Mouse (Mus musculus) kidney, postnatal 0 days (tissue): ENCODE measurements around the gene Pcyt1a. TPM values are rescaled to one million over a fixed set of nuclear protein-coding genes. Genes with fewer than 3 reads are reported as not detected.
A peak's percentile ranks its signal among the peaks of the same experiment; 100 is the strongest.

ENCODE experiments used
- ATAC-seq: fragments of 200-750 bp; cut with Nextera tagmentation; replicated peaks from 2 replicates; pipeline ENCODE4 v1.8.0; 2017; ENCODE audit warnings: low read depth, moderate number of reproducible peaks, moderate TSS enrichment, moderate library complexity; ENCODE audit not compliant: low FRiP score
- DNase-seq: peaks from one replicate; pipeline ENCODE4 v3.0.0-alpha.2; 2016; ENCODE audit warnings: low spot score
- H3K27ac ChIP-seq: fragments of 300-500 bp; sonication (generic); 2 replicates; pipeline ENCODE4 v1.5.1; 2014; ENCODE audit warnings: mild to moderate bottlenecking
- H3K27me3 ChIP-seq: fragments of 300-500 bp; sonication (generic); 2 replicates; pipeline ENCODE4 v1.6.1; 2014; ENCODE audit warnings: low read length, mixed read lengths; ENCODE audit not compliant: insufficient read depth
- H3K36me3 ChIP-seq: fragments of 300-500 bp; sonication (generic); 2 replicates; pipeline ENCODE4 v1.6.1; 2014; ENCODE audit warnings: low read length, mixed read lengths; ENCODE audit not compliant: insufficient read depth
- H3K4me1 ChIP-seq: fragments of 300-500 bp; sonication (generic); replicated peaks from 2 replicates; pipeline ENCODE4 v1.6.1; 2014; ENCODE audit warnings: antibody characterized with exemption, low read length, mixed read lengths; ENCODE audit not compliant: insufficient read depth
- H3K4me2 ChIP-seq: fragments of 300-500 bp; sonication (generic); 2 replicates; pipeline ENCODE4 v1.6.1; 2014; ENCODE audit warnings: mild to moderate bottlenecking, low read length, moderate library complexity, mixed read lengths
- H3K4me3 ChIP-seq: fragments of 300-500 bp; sonication (generic); replicated peaks from 2 replicates; pipeline ENCODE4 v1.5.1; 2014; ENCODE audit warnings: low read depth, low read length
- H3K9ac ChIP-seq: fragments of 300-500 bp; sonication (generic); 2 replicates; pipeline ENCODE4 v1.6.1; 2014; ENCODE audit warnings: low read depth, low read length
- H3K9me3 ChIP-seq: fragments of 300-500 bp; sonication (generic); replicated peaks from 2 replicates; pipeline ENCODE4 v1.6.1; 2016; ENCODE audit warnings: low read length, inconsistent platforms, mixed read lengths
- CTCF ChIP-seq: IDR thresholded peaks from 2 replicates; pipeline ENCODE4 v1.5.1; 2016; ENCODE audit warnings: antibody characterized with exemption, low read depth, mild to moderate bottlenecking, moderate library complexity
- WGBS: fragments of 180-500 bp; shearing (Covaris S2); extraction: QIAGEN DNeasy Blood & Tissue Kit; methylation state at CpG from one replicate; pipeline ENCODE4 v1.1.7; 2014; 5-methylcytosine and 5-hydroxymethylcytosine counted together
- polyA plus RNA-seq: library from polyadenylated mRNA; unstranded; fragments of >200 nt; fragmentation: Nextera tagmentation; extraction: Ambion mirVana; gene quantifications from 2 replicates; pipeline ENCODE4 v1.2.1, GENCODE M21; 2015

Gene Pcyt1a
- polyA plus RNA-seq, 1 experiment from 2014 or later = 30.6 TPM

- 93% methylated on average over 9 of the region's 9 CpGs for WGBS
- no peak overlapping the region for H3K4me2 ChIP-seq
- ATAC-seq = no peak
- H3K27ac ChIP-seq = no peak overlapping the region
- H3K9me3 ChIP-seq = no peaks in the 10 kb centered on the region
- no peaks in the 10 kb centered on the region for H3K27me3 ChIP-seq
- no peak for DNase-seq
- no peak overlapping the region for H3K9ac ChIP-seq
- no peak overlapping the region for H3K4me3 ChIP-seq
- H3K4me1 ChIP-seq = no peaks in the 10 kb centered on the region
- H3K36me3 ChIP-seq = no peaks in the 10 kb centered on the region
- no peak for TF ChIP-seq CTCF
Observed at GRCm38 (mm10) chr16:32405716-32406115, 25.0 kb upstream of the Pcyt1a start.

- 58% methylated on average over 6 of the region's 6 CpGs for WGBS
- no peaks in the 10 kb centered on the region for H3K4me1 ChIP-seq
- no peak overlapping the region for H3K4me3 ChIP-seq
- no peaks in the 10 kb centered on the region for H3K27me3 ChIP-seq
- H3K9ac ChIP-seq = no peak overlapping the region
- H3K27ac ChIP-seq = no peak overlapping the region
- H3K9me3 ChIP-seq = no peaks in the 10 kb centered on the region
- ATAC-seq (no peak), DNase-seq (no peak)
- no peak overlapping the region for H3K4me2 ChIP-seq
- TF ChIP-seq CTCF = no peak
- no peaks in the 10 kb centered on the region for H3K36me3 ChIP-seq
Observed at GRCm38 (mm10) chr16:32406671-32407070, 24.1 kb upstream of the Pcyt1a start.

DNA sequence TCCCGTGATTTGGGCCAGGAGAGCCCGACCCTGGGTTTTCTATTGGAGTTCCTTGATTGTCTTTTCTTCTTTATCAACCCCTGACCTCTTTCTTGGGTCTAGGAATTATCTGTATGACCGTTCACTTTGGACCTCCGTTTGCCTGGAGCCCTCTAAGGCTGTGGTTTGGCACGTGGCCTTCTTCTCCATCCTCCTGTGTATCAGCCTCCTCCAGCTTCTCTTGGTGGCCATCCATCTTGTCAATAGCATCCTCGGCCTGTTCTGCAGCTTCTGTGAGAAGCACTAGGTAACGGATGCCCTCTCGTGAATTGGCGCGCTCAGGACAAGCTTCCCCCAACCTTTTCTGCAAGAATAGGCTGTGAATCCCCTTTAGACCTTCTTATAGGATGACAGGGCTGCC lies 23.0 kb upstream of the Pcyt1a start:
- DNase-seq = no peak
- WGBS = 79% methylated on average over 10 of the region's 10 CpGs
- no peak overlapping the region for H3K4me3 ChIP-seq
- H3K4me2 ChIP-seq = no peak overlapping the region
- ATAC-seq = no peak
- no peaks in the 10 kb centered on the region for H3K9me3 ChIP-seq
- no peaks in the 10 kb centered on the region for H3K36me3 ChIP-seq
- no peak overlapping the region for H3K9ac ChIP-seq
- no peaks in the 10 kb centered on the region for H3K27me3 ChIP-seq
- TF ChIP-seq CTCF = no peak
- H3K27ac ChIP-seq = no peak overlapping the region
- H3K4me1 ChIP-seq = no peaks in the 10 kb centered on the region

DNA sequence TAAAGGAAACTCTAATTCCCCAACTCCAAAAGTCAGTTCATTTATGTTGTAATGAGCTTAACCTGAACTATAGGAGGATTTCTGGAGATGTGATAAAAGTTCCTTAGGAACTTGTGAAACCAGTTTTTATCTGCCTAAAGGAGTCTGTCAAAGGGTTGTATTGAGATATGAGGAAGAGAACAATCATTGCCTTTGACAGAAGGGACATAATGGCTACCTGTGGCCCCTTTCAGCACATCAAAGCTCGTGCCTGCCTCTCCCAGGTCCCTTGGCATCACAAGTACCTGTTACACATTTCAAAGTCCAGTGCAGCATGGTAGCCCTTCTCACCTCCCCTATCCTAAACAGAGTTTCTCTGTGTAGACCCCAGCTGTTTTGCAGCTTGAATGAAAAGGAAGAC lies 13.3 kb upstream of the Pcyt1a start:
- Histone ChIP-seq H3K4me1 (no peaks in the 10 kb centered on the region; the same call in 1 of the 2 replicates), H3K9ac (no peak overlapping the region), H3K4me3 (no peak overlapping the region), H3K27ac (no peak overlapping the region), H3K27me3 (no peaks in the 10 kb centered on the region), H3K4me2 (no peak overlapping the region), H3K9me3 (no peaks in the 10 kb centered on the region), H3K36me3 (no peaks in the 10 kb centered on the region)
- no peak for TF ChIP-seq CTCF
- WGBS = 48% methylated on average over 1 of the region's 1 CpGs
- ATAC-seq (no peak), DNase-seq (no peak)

- H3K9ac ChIP-seq = peak within 1 kb of the TSS; percentile 55
- H3K4me2 ChIP-seq = peak within 1 kb of the TSS; percentile 61
- 2% methylated on average over 45 of the region's 45 CpGs for WGBS
- no peaks in the 10 kb centered on the region for H3K36me3 ChIP-seq
- peak within 1 kb of the TSS; percentile 77 for H3K27ac ChIP-seq
- peak; percentile 98 for DNase-seq
- H3K4me3 ChIP-seq = peak within 1 kb of the TSS; percentile 58
- no peaks in the 10 kb centered on the region; the same call in 1 of the 2 replicates for H3K4me1 ChIP-seq
- peak; percentile 97 for ATAC-seq
- H3K9me3 ChIP-seq = no peaks in the 10 kb centered on the region
- TF ChIP-seq CTCF = no peak
- no peaks in the 10 kb centered on the region for H3K27me3 ChIP-seq
Observed at GRCm38 (mm10) chr16:32419517-32420483, 10.9 kb upstream of the Pcyt1a start, which contains the start of gene Tctex1d2. Gene Tctex1d2, plus strand, starts transcription at chr16:32419702.

DNA sequence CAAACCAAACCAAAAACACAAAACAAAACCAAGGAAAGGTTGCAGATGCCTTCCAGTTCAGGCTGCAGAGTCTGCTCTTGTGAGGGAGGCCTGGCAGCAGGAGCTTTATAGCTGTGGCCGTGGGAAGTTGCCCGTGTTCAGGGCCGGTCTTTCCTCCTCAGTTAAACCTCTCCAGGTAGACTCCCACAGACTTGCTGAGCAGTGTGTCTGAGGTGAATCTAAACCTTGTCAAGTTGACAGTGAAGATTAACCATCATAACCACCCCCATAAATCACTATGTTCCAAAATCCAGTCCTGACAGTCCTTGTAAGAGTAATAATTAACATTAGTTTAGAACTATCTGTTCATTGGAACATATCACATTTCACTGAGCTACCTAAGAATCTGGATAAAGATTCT lies 3.2 kb upstream of the Pcyt1a start:
- Histone ChIP-seq H3K9ac (no peak overlapping the region), H3K4me2 (no peak overlapping the region), H3K9me3 (no peaks in the 10 kb centered on the region), H3K4me3 (no peak overlapping the region), H3K4me1 (0 out of 2 replicates have a peak, but pooled peaks cover 2% of the 10 kb centered on the region), H3K27ac (no peak overlapping the region), H3K27me3 (no peaks in the 10 kb centered on the region), H3K36me3 (no peaks in the 10 kb centered on the region)
- WGBS = 67% methylated on average over 3 of the region's 3 CpGs
- no peak for TF ChIP-seq CTCF
- ATAC-seq (no peak), DNase-seq (no peak)
